Mouse (Mus musculus) liver, embryonic 18 days (tissue): ENCODE measurements around the gene Top2a. TPM values are rescaled to one million over a fixed set of nuclear protein-coding genes. Genes with fewer than 3 reads are reported as not detected.

Source experiments
- polyA plus RNA-seq: library from polyadenylated mRNA; depleted of rRNA; stranded (reverse); fragments of >200 nt; gene quantifications from 2 replicates; pipeline ENCODE4 v1.2.3, GENCODE M21; 2012; rRNA removed

Top2a gene
- 47.3 and 52.6 TPM in 2 replicates for polyA plus RNA-seq

GRCm38 (mm10) chr11:99023500-99024467, at the start of gene Top2a:
Top2a (minus strand) TSS chr11:99024189.

GRCm38 (mm10) chr11:99041051-99041729, 17.2 kb upstream of the Top2a start, which contains the start of gene Igfbp4:
Igfbp4 (plus strand) TSS chr11:99041244.

GRCm38 (mm10) chr11:98982773-98983133, 41.2 kb downstream of the Top2a start, which contains the start of gene Gjd3:
Gjd3 (minus strand) TSS chr11:98983016.

Other genes with a start within 250 kb of the Top2a start
- 0.97 and 1.4 TPM in 2 replicates for gene Nr1d1, start 248.9 kb downstream of the Top2a start, polyA plus RNA-seq
- 16.2 and 18.9 TPM in 2 replicates for gene Msl1, start 228.7 kb downstream of the Top2a start, polyA plus RNA-seq
- 9.3 and 11.4 TPM in 2 replicates for gene Casc3, start 219.3 kb downstream of the Top2a start, polyA plus RNA-seq
- gene Rapgefl1, start 187.4 kb downstream of the Top2a start, polyA plus RNA-seq, result 0.62 and 0.85 TPM in 2 replicates
- gene Wipf2, start 160.6 kb downstream of the Top2a start, polyA plus RNA-seq, result 1.7 and 2.3 TPM in 2 replicates
- 13.2 and 13.4 TPM in 2 replicates for gene Cdc6, start 116.4 kb downstream of the Top2a start, polyA plus RNA-seq
- 3.5 and 4.5 TPM in 2 replicates for gene Rara, start 96.4 kb downstream of the Top2a start, polyA plus RNA-seq
- 0.07 TPM in 1 of 2 replicates, not detected in the other for gene Gjd3, start 41.2 kb downstream of the Top2a start, polyA plus RNA-seq
- 245 and 283 TPM in 2 replicates for gene Igfbp4, start 17.1 kb upstream of the Top2a start, polyA plus RNA-seq
- 0.39 and 0.40 TPM in 2 replicates for gene Tns4, start 65.1 kb upstream of the Top2a start, polyA plus RNA-seq
- gene Ccr7, start 130.9 kb upstream of the Top2a start, polyA plus RNA-seq, result 0.63 and 0.85 TPM in 2 replicates
- gene Smarce1, start 206.8 kb upstream of the Top2a start, polyA plus RNA-seq, result 38.1 and 45.5 TPM in 2 replicates
- 0.05 and 0.12 TPM in 2 replicates for gene Krt222, start 219.9 kb upstream of the Top2a start, polyA plus RNA-seq